Mouse (Mus musculus) embryo, embryonic 9.5 days (tissue): Measurements from ENCODE around the gene Hmx1.

ENCODE experiments used
- DNase-seq: peaks from one replicate; pipeline ENCODE4 v3.0.0-alpha.2; 2017; ENCODE audit errors: extremely low spot score

Hmx1 gene

DNA sequence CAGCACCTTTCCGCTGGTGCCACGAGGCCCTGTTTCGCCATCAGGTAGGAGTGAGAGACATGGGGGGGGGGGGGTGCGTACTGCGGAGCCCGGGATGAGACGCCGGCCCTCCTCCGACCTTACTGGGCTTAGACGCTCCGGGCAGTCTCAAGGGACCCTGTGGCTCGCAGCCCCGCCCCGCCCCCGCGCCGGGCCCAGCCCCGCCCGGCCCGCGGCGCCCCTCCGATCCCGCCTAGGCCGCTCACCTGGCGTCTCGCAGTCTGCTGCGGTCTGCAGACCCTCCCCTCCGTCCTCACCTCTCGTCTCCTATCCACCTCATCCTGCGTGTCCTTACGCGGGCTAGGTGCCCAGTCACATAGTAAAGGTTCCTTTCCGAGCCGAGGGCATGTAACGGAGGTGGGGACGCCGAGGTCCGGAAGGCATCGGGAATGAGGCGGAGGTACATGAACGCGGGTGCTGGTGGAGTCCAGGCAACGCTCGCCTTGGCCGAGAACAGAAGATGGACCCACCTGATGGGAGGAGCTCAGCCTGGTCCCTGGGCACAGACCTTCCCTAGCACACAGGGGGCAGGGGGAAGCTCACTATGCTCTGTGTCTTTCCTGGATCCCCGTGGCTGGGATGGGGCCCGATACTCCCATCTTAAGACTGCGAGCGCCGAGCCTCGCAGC is 8.9 kb downstream of the Hmx1 start:
- DNase-seq = peak; percentile 45

DNA sequence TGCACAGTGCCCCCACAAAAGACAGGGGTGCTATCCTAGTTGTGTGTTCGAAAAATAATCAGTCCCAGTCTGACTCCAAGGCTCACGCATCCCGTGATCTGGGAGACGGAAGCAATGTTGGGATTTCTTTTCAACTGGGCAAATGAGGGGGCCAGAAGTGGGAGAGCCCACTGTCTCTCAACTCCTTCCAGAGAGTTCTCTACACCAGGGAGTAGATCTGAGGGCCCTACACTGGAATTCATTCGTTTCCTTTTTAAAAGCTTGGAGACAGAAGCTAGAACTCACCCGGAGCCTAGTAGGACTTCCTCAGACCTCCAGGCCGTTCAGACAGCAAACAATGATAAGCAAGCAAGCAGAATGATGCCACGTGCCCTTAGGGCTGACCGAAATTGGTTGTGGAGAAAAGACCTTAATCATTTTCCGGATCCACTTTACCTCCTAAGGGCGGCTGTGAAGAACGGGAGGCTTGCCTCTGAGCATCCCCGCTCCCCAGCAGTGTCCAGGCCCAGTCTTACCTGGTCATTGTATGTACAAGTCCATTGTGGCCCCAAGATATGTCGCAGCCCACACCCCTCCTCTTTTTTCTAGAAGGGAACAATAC is 9.5 kb downstream of the Hmx1 start:
- peak; percentile 28 for DNase-seq

DNA sequence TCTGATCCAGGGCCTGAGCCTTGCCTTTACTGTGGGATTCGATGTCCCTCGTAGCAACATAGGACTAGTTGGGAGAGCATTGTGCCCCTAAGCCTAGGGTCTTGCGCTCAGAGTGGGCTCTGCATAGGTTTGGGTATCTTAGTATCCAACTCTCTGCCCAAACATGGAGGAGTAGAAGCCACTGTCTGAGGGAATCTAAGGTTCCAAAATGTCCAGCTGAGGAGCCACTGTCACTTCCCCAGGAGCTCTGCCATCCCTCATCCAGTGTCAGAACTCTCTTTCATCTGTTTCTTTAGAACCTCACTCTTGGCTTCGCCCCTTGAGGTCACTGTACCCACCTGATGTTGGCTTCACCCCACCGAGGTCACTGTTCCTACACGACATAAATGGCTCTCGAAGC is 10.2 kb downstream of the Hmx1 start:
- peak; percentile 13 for DNase-seq

DNA sequence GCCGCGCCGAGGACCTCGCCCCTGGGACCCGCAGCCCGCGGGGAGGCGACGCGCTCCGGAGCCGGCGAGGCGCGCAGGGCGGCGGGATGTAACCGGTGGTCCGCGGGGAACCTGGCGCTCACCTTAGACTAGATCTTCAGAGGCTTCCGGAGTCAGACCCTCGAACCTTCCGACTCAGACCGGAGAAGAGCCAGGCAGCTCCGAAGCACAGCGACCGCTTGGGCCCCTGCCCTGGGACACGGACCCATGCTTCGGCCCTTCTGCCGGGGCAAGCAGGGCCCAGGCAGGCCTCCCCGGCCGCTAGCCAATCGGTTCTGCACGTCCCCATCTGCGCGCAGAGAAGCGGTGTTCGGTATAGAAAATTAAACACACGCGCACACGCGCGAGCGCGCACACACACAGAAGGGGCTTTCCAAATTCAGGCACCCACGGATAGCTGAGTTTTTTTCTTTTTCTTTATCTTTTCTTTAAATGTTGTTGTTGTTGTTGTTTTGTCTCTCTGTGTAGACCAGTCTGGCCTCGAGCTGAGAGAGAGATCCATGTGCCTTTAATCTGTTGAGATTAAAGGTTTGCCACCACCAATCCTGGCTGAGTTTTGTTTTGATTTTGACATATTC is 10.9 kb downstream of the Hmx1 start:
- peak; percentile 56 for DNase-seq

DNA sequence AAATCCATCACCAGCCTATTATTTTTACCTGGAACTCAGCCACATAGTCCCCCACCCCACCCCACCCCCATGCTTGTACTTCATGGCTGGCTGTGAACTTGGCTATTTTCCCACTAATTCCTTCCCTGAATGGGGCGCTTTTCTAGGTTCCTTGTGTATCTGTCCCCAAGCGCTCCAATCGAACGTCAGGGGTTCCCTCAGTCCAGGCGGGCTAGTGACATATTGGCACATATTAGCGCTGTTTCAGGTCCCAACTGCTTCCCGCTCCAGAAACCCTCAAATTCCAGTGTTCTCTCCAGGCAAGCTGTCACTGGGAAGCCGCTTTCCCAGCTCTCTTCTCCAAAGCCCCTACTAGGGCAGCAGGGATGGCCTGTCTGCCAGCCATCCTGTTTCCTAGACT is 12.3 kb downstream of the Hmx1 start:
- DNase-seq = no peak

DNA sequence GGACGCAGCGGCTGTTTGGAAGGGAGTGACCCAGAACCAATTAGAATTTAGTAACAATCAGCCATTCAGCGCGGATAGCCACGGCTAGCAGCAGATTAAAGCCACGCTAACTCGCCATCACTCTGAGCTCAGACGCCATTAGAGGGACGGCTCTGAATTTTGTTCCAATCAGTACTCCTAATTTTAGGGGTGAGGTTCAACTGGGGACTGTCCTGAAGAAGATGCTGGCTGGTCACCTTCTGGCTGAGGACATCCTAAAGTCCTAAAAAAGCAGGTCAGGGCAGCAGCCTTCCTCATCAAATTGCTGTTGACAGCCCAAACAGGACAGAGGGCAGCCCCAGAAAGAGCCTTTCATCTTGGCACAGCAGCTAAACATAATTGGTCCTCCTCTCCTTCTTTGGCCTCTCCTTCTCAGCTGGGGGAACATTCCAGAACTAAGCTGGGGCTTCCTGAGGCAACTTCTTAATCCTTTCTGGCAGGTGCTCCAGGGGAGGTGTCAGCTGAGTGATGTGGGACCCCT is 18.6 kb downstream of the Hmx1 start:
- DNase-seq = no peak

DNA sequence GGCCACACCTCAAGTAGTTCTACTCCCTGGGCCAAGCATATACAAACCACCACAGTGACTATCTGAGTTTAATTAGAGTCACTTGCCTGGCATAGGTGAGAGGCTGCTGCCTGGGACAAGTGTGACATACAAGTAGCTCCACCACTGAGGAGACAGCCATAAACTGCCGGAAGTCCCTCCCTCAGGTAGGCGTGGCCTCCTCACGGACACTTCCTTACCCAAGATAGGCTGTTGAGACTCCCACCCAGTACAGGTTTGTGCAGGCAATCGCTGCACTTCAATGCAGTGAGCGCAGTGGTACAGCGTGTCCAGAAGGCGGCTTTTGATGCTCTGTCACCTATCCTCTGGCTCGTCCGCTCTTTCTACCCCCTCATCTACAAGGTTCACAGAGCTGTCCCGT is 22.1 kb downstream of the Hmx1 start:
- DNase-seq = no peak

DNA sequence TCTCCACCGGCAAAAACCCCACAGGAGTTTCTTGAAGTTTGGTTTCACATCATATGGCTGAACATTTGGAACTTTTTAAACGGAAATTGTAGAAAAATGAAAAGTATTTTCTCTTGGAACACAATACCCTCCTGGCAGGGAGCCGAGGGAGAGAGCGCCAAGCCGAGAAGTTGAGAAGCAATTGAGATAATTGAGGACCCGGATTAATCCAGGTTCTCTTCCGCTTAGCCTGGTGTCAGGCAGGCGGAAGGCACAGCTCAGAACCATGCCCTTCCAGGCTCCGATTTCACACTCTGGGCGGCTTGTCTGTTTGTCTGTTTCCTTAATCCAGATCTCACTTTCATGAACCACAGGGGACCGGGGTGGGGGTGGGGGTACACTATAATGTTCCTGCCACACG is 23.9 kb downstream of the Hmx1 start:
- DNase-seq = no peak

DNA sequence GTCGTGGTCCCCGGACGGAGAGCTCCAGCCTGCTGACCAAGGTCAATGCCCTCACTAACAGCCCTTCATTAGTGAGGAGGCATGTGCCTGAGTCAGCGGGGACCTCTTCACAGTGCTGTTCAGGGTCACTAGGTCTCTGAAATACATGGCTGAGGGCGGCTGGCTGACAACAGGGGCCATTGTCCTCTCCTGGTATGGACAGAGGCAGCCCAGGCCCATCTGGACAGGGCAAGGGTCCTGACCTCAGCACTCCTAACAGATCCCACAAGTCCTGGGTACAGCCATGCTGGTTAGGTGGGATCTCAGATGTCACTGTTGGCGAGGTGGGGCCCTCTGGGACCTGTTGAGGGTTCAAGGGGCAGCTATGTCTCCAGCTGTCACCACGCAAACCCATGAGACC is 28.8 kb downstream of the Hmx1 start:
- DNase-seq = peak; percentile 65

DNA sequence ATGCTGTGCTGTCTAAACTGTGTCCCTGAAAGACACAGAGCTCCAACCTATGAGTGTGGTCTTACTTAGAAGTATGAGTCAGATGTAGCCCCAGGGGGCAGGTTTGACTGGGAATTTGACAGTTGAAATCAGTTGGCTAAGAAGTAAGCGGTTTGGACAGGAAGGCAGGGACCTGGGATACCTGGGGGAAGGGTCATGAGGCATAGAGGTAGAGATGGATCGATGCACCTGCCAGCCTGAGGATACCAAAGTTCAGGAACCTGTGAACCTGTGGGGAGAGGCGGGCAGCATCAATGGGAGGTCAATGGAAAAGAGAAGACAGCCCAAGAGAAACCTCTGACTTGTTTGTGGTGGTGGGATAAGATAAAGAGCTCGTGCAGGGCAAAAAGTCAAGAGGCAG is 32.7 kb downstream of the Hmx1 start:
- no peak for DNase-seq

DNA sequence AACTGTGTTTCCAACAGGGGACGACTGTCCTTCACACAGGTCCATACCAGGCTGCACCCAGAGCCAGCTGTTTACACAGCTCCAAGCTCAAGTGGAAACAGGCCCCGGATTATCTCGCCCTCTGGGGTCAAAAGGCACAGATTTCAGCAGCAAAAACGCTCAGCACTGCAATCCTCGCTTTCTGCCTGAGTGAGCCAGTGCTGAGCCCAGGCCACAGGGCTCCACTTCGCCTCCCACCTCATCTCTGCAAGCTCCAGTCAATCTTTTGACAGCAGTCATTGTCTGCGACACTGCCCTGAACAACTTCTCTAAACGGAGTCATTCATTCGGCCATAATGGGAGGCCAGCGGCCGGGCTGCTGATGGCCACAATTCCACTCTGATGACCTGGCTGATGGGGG is 36.3 kb downstream of the Hmx1 start:
- DNase-seq = peak; percentile 58

DNA sequence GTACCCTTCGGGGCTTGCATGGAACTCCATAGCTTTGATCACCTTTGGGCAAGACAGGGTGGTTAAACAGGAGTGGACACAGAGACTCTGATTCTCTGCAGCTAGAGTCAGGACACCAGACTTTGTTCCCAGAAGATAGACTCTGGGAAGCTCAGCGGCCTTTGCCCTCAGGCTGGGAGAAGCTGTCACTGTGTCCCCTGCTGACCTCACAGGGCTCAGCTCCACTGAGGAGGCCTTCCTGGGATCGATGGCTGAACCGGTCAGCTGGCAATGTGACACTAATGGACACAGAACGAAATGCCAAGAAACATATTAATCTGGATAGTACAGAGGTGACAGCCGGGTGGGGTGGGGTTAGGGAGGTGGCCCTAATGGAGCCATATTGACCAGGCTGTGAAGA is 39.0 kb downstream of the Hmx1 start:
- no peak for DNase-seq

DNA sequence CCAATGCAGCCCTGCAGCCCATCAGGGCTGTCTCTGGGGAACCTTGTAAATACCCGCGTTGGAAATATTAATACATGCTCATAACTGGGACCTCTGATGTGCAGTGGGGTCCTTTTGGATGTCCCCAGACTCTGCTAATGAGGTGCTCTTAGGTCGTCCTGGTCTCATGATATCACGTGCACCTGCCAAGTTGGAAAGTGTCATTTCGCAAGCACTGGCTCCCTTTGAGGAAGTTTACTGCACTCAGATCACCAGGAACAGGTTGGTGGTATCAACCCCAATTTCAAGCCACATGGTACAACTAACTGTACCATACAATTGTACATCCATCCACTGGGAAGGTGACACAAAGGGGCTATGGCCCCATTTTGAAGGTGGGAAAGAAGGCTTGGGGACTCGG is 39.5 kb downstream of the Hmx1 start:
- DNase-seq = no peak

DNA sequence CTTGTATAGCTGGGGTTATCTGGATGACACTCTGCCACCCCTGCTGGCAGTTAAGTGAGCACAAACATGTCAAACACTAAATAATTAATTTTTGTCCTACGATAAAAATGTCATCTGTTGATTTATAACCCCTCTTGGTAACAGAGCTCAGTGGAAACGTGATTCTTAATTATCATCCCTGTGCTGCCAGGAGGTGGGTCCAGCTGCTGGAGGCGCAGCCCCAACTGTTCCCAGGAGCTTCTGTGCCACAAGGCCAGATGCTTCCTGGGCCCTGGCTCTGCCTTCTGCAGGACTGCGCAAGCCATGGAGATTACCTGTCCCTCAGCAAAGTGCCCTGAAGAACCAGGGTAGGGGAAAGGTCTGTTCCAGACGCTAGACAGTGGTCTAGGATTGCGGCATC is 43.2 kb downstream of the Hmx1 start:
- DNase-seq = no peak

DNA sequence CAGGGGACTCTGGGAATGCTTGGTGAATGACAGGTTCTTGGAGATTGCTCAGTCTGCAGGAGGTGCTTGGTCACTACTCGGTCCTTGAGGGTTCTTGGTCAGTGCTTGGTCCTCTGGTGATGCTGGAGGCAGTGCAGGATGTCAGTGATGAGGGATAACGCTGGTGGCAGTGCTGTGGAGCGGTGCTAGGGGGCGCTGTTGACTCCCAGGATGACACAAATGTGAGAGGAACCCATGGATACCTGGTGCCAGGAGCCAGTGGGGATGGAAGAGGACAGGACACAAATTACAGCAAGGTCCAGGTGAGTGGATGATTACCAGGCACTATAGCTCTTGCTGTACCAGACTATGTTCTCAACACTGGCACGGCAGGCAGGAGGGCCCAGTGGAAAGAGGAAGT is 45.1 kb downstream of the Hmx1 start:
- DNase-seq = no peak

DNA sequence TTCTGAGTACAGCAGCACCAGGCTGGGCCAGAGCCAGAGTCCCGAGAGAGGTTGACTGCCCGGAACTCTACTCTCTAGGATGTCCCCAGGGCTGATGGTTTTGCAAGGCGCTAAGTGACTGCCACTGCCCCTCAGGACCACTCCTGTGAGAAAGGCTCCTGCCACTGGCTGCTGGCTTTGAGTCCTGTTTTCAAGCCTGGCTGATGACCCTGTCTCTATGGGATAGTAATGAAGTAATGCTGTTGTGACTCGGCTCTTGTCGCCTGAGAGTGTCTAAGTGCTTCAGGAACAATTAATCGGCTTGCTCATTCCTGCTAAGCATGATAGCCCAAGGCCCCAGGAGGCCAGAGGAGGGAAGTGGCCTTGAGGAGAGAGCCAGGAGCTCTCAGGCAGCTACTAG is 45.8 kb downstream of the Hmx1 start:
- no peak for DNase-seq

DNA sequence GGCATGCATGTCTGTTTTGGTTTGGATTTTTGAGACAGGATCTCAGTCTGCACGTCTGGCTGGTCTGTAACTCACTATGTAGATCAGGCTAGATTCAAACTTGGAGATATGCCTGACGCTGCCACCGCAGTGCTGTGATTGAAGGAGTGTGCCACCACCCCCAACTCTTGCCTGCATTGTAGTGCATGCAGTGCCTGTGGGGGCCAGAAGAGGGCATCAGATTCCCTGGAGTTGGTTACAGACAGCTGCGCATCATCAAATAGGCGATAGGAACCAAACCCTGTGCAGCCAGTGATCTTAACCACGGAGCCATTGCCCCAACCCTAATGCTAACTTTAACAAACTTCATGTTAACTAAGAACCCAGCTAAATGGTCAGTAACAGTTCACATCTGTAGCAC is 49.9 kb downstream of the Hmx1 start:
- no peak for DNase-seq

DNA sequence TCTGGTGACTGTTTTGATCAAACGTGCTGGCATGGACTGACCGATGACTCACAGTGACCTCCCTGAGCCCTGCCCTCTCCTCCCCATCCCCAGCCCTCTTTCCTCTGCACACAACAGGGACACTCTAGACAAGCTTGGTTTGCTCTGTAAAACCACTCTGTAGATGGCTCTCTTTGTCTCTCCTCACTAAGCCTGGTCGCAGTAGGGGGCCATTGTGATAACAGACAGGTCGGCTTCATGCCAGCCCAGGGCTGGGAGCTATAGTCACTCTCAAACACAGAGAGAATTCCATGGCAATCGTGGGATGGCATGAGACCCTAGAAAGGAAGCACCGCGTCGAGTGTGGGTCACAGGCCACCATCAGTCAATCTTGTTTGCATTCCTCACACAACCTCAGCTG is 51.6 kb downstream of the Hmx1 start:
- DNase-seq = no peak

DNA sequence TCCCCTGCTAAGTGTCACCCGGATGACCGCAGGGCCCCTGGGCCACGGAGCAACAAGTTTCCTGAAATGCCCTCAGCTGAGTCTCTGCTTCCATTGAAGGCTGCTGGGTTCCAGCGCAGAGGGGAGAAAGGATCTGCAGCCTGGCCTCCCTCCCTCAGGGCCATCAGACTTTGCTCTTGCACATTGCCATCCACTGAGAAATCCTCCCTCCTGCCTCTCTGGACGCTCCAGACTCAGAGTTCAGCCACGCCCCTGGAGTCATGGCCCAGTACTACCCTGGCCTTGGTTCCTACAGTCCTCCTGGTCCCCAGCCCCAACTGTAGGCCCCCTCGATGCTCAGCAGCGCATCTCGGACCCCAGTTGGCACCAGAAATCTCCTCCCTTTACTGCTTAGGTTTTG is 52.5 kb downstream of the Hmx1 start:
- DNase-seq = no peak

DNA sequence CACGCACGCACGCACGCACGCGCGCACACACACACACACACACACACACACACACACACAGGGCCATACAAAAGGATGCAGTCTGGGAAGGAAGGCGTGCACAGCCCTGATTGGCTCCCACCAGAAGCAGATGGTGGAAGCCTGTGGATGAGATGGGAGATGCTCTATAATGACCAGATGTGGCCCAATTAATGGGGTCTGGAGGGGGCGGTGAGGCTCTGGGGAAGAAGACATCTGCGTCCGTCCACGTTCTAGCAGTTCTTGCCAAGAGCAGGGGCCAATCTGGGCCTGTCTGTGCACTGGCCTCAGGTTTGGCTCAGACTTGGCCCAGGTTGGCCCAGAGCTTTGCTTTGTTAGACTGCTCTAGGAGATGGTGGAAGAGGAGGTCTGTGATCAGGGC is 55.8 kb downstream of the Hmx1 start:
- no peak for DNase-seq

DNA sequence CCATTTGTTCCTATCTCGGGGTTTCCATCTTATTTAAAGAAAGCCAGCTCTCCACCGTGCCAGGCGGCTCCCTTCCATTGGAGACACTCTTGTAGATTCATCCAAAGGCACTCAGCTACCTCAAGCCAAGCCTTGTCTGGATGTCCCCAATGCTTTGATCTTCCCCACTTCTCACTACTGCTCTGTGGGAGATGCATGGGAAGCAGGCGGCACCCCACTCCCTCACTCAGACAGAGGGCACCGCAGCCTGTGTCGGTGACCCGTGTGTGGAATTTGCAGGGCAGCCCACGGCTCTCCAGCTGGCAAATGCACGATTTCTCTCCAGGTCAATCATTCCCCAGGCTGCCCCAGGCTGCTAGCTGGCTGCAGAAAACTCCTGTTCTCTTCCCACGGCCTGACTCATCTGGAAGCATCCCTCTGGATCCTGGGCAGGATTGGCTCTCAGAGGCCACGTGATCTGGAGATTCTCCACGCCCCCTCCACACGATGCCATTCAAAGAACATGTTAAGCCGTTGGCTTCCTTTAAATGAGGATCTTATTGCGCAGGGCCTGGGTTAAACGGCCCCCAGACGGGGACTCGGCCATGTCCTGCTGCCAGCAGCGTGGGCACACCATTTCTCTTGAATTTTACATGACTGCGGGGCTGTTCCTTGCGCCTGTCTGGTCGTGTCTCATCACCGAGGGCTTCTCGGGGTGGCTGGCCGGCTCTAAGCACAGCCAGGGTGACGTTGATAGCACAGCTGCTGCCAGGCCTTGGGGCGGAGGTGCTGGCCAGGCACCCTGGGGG is 58.9 kb downstream of the Hmx1 start:
- DNase-seq = peak; percentile 71
